Mouse (Mus musculus) heart, embryonic 16.5 days (tissue): Measurements from ENCODE around the gene Sec61a1. TPM values are rescaled to one million over a fixed set of nuclear protein-coding genes. Genes with fewer than 3 reads are reported as not detected.

Experiments
- ATAC-seq: fragments of 200-750 bp; cut with Nextera tagmentation; replicated peaks from 2 replicates; pipeline ENCODE4 v1.8.0; 2017; ENCODE audit warnings: moderate number of reproducible peaks; ENCODE audit not compliant: insufficient read depth, low FRiP score; ENCODE audit errors: extremely low read depth
- H3K27ac ChIP-seq: fragments of 300-500 bp; sonication (generic); 2 replicates; pipeline ENCODE4 v1.5.1; 2014; ENCODE audit warnings: mild to moderate bottlenecking, low read length, control low read depth, moderate library complexity
- H3K27me3 ChIP-seq: fragments of 300-500 bp; sonication (generic); 2 replicates; pipeline ENCODE4 v1.6.1; 2014; ENCODE audit warnings: low read length, mixed read lengths; ENCODE audit not compliant: control insufficient read depth, insufficient read depth
- H3K36me3 ChIP-seq: fragments of 300-500 bp; sonication (generic); 2 replicates; pipeline ENCODE4 v1.6.1; 2014; ENCODE audit not compliant: control insufficient read depth, insufficient read depth
- H3K4me1 ChIP-seq: fragments of 300-500 bp; sonication (generic); 2 replicates; pipeline ENCODE4 v1.6.1; 2014; ENCODE audit warnings: low read length, mixed read lengths; ENCODE audit not compliant: control insufficient read depth, insufficient read depth
- H3K4me2 ChIP-seq: fragments of 300-500 bp; sonication (generic); 2 replicates; pipeline ENCODE4 v1.6.1; 2014; ENCODE audit warnings: low read depth, mild to moderate bottlenecking, control low read depth, low read length
- H3K4me3 ChIP-seq: fragments of 300-500 bp; sonication (generic); 2 replicates; pipeline ENCODE4 v1.5.1; 2014; ENCODE audit warnings: mild to moderate bottlenecking, control low read depth, low read length
- H3K9ac ChIP-seq: fragments of 300-500 bp; sonication (generic); 2 replicates; pipeline ENCODE4 v1.6.1; 2014; ENCODE audit warnings: low read length, control low read depth
- H3K9me3 ChIP-seq: fragments of 300-500 bp; sonication (generic); replicated peaks from 2 replicates; pipeline ENCODE4 v1.6.1; 2016; ENCODE audit warnings: low read length; ENCODE audit not compliant: control insufficient read depth
- WGBS: fragments of 180-500 bp; shearing (Covaris S2); extraction: QIAGEN DNeasy Blood & Tissue Kit; methylation state at CpG from one replicate; pipeline ENCODE4 v1.1.7; 2014; 5-methylcytosine and 5-hydroxymethylcytosine counted together
- polyA plus RNA-seq: library from polyadenylated mRNA; unstranded; fragments of >200 nt; fragmentation: Nextera tagmentation; extraction: Ambion mirVana; gene quantifications from 2 replicates; pipeline ENCODE4 v1.2.1, GENCODE M21; 2015

Sec61a1 gene
- polyA plus RNA-seq, 1 experiment from 2014 or later = 171 TPM

DNA sequence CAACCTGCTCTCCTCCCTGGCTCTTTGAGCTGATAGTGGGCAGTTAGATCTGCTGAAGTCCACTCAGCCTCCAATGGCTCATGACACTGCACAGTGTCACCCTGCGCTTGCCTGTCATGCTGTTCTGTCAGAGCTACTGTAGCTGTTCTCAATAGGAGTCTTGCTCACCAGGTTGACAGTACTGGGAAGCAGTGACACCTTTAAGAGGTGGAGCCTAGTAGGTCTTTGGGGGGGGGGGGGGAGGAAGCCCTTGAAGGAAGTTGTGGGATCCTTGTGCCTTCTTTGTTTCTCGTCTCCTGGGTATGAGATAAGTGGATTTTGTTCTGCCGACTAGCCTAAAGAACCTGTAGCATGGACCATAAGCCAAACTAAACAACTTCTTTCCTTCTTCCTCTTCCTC is 3.9 kb upstream of the Sec61a1 start:
- Histone ChIP-seq H3K4me2 (no peak overlapping the region), H3K4me3 (no peak overlapping the region), H3K4me1 (peaks cover 6% of the 10 kb centered on the region), H3K9me3 (no peaks in the 10 kb centered on the region), H3K27me3 (no peaks in the 10 kb centered on the region), H3K9ac (no peak overlapping the region), H3K36me3 (no peaks in the 10 kb centered on the region), H3K27ac (no peak overlapping the region)
- no peak for ATAC-seq
- WGBS = 35% methylated on average over 3 of the region's 3 CpGs

DNA sequence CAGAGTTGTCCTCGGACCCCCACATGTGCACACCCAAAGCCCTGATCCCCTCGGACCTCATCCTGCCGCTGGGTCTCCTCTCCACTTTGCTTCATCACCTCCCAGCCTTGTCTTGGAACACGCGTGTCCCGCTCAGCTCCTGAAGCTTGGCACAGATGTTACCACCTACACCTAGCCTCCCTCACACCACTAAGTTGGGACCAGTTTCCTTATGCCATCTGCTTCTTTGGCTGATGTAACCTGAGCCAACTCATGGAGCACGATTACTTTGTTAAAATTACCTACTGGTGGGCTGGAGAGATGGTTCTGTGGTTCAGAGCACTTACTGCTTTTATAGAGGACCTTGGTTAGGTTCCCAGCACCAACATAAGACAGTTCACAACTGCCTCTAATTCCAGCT is 3.1 kb upstream of the Sec61a1 start:
- Histone ChIP-seq H3K4me1 (peaks cover 14% of the 10 kb centered on the region), H3K27me3 (no peaks in the 10 kb centered on the region), H3K9ac (no peak overlapping the region), H3K36me3 (no peaks in the 10 kb centered on the region), H3K4me3 (no peak overlapping the region), H3K4me2 (no peak overlapping the region), H3K27ac (no peak overlapping the region), H3K9me3 (no peaks in the 10 kb centered on the region)
- no peak for ATAC-seq
- WGBS = 85% methylated on average over 7 of the region's 7 CpGs

DNA sequence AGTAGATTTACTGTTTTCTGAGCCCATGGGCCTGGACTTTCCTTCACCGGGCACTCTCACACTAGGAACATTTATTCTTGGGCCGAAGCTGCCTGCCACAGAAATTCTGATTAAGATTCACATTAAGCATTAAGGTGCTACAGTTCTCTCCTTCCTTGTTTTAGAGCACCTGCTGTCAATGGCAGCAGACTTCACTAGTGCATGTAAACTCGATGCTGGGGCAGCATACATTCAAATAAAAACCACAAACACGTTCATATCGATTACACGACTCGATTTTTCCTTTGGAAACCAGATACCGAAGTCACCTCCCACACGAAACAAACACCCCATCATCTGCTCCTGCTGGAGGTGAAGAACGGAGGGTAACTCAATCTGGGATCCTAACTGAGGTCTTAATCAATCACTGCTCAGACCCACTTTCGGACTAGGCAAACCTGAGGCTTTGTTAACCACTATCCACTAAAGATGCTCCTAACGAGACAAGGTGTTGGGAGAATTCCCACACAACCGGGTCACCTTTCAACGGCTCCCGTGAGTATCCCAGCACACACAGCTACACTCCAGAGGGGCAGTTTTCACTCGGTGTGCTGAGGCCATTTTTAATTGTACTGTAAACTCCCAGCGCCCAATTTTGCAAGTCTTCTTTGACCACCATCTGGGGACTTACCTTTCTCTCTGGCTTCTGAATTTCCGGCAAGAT is 853 bp downstream of the Sec61a1 start:
- Histone ChIP-seq H3K4me2 (peak overlapping the region; percentile 89), H3K9me3 (no peaks in the 10 kb centered on the region), H3K27ac (peak overlapping the region; percentile 86), H3K4me3 (peak overlapping the region; percentile 93), H3K27me3 (no peaks in the 10 kb centered on the region), H3K9ac (peak overlapping the region; percentile 96), H3K36me3 (peaks cover 17% of the 10 kb centered on the region), H3K4me1 (peaks cover 43% of the 10 kb centered on the region)
- ATAC-seq = no peak
- 5% methylated on average over 18 of the region's 18 CpGs for WGBS

DNA sequence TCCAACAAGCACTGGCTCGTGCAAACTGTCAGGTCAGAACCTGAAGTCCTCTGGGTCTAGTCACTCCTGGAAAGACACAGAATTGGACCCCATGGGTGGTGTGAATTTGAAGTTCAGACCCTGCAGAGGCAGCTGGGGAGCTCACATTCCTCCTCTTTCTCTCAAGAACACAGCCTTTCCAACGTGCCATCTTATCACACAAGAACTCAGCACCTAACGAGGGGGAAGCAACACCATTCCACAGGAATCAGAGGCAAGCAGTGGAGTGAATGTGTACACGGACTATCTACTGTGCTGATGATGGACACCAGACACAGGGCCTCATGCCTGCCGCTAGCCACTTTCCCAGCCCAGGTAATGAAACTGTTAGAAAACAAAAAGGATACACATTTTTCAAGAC is 2.0 kb downstream of the Sec61a1 start:
- WGBS = 17% methylated on average over 5 of the region's 5 CpGs
- H3K36me3 ChIP-seq = peaks cover 29% of the 10 kb centered on the region
- H3K27me3 ChIP-seq = no peaks in the 10 kb centered on the region
- H3K4me1 ChIP-seq = peaks cover 46% of the 10 kb centered on the region
- H3K9ac ChIP-seq = peak overlapping the region; percentile 71
- H3K4me3 ChIP-seq = peak overlapping the region; percentile 93
- H3K9me3 ChIP-seq = no peaks in the 10 kb centered on the region
- no peak for ATAC-seq
- H3K4me2 ChIP-seq = peak overlapping the region; percentile 89
- peak overlapping the region; percentile 77 for H3K27ac ChIP-seq

DNA sequence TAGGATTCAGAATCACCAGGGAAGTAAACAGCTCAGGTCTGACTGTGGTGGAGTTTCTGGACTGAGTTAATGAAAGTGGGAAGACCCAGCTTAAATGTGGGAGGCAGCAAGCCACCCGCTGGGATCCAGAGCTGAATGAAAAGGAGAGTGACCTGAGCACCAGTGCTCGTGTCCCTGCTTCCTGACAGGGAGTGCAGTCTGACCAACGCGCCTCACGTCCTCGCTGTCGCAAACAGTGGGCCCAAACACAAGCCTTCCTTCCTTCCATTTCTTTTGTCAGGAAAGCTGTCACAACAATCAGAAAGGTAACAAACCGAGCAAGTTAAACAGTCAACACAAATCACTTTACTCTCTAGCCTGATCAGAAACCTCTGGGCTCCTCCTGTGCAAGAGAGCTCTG is 2.7 kb downstream of the Sec61a1 start:
- peaks cover 36% of the 10 kb centered on the region for H3K36me3 ChIP-seq
- no peak overlapping the region for H3K27ac ChIP-seq
- no peaks in the 10 kb centered on the region for H3K9me3 ChIP-seq
- 71% methylated on average over 8 of the region's 8 CpGs for WGBS
- H3K4me1 ChIP-seq = peaks cover 46% of the 10 kb centered on the region
- no peak overlapping the region for H3K4me3 ChIP-seq
- no peaks in the 10 kb centered on the region for H3K27me3 ChIP-seq
- no peak for ATAC-seq
- H3K4me2 ChIP-seq = peak overlapping the region; percentile 12; the same call in 1 of the 2 replicates
- 0 out of 2 replicates have a peak overlapping the region, but pooled peaks have one; percentile 30 for H3K9ac ChIP-seq

DNA sequence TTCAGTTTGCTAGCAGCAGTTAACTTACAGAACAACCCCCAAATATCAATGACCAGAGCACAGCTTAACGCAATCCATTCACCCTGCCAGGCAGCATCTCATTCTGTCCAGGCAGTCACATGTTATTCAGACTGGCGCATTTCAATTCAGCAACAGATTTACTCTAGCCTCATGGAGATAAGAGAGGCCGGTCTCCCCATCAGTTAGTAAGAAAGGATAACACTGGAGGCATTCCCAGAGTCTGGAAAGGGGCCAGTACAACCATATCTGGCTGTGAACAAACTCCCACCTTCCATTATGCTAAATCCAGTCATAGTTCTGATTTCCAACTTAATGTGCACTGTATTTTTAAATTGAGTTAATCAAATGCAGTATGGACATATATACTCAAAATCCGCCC is 4.2 kb downstream of the Sec61a1 start:
- Histone ChIP-seq H3K4me1 (peaks cover 44% of the 10 kb centered on the region), H3K27ac (peak overlapping the region; percentile 50), H3K9me3 (no peaks in the 10 kb centered on the region), H3K36me3 (peaks cover 50% of the 10 kb centered on the region), H3K27me3 (no peaks in the 10 kb centered on the region), H3K4me3 (no peak overlapping the region), H3K4me2 (no peak overlapping the region), H3K9ac (no peak overlapping the region)
- 40% methylated on average over 4 of the region's 4 CpGs for WGBS
- ATAC-seq = no peak; the same call in 1 of the 2 replicates

DNA sequence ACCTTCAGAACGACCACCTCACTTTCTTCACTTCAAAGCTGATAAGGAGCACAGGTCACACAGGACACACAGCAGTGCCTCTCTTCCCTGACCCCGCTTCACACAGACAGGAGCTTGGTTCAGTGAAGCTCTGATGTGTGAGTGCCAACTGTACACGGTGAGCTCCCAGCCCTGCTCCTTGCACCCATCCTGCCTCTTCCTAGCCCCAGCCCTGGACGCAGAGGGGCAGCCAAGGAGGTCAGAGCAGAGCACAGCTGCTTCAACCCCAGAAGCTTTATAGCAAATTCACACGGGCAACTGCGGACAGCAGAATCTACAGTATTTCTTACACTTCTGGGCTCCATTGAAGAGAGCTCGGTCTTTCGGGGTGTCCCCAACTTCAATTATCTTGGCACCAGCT is 4.7 kb downstream of the Sec61a1 start:
- no peak overlapping the region for H3K9ac ChIP-seq
- no peaks in the 10 kb centered on the region for H3K9me3 ChIP-seq
- H3K27me3 ChIP-seq = no peaks in the 10 kb centered on the region
- no peak overlapping the region for H3K4me2 ChIP-seq
- peaks cover 54% of the 10 kb centered on the region for H3K36me3 ChIP-seq
- H3K4me3 ChIP-seq = no peak overlapping the region
- H3K27ac ChIP-seq = peak overlapping the region; percentile 50
- 54% methylated on average over 8 of the region's 8 CpGs for WGBS
- peaks cover 40% of the 10 kb centered on the region for H3K4me1 ChIP-seq
- no peak for ATAC-seq

DNA sequence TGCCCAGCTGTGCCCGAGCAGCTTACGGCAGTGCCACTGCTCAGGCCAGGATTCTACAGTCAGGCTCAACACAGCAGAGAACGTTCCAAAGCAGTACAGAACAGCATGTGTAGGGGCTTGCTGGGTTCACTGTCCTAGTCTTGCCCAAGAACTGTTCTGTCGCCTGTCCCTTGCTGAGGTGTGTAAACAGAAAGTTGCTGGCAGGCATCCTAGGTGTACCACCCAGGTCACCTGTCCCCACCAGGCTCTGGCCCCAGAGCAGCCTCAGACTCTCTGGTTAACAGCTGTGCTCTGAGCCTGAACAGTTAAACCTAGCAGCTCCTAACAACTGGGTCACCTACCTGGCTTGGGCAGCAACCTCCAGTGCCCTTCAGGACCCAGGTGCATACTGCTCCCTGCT is 15.7 kb downstream of the Sec61a1 start:
- WGBS = 78% methylated on average over 4 of the region's 4 CpGs
- Histone ChIP-seq H3K4me2 (no peak overlapping the region), H3K36me3 (peaks cover 51% of the 10 kb centered on the region), H3K9me3 (no peaks in the 10 kb centered on the region), H3K9ac (no peak overlapping the region), H3K27ac (peak overlapping the region; percentile 57; the same call in 1 of the 2 replicates), H3K4me1 (peaks cover 5% of the 10 kb centered on the region), H3K27me3 (no peaks in the 10 kb centered on the region), H3K4me3 (no peak overlapping the region)
- no peak for ATAC-seq

DNA sequence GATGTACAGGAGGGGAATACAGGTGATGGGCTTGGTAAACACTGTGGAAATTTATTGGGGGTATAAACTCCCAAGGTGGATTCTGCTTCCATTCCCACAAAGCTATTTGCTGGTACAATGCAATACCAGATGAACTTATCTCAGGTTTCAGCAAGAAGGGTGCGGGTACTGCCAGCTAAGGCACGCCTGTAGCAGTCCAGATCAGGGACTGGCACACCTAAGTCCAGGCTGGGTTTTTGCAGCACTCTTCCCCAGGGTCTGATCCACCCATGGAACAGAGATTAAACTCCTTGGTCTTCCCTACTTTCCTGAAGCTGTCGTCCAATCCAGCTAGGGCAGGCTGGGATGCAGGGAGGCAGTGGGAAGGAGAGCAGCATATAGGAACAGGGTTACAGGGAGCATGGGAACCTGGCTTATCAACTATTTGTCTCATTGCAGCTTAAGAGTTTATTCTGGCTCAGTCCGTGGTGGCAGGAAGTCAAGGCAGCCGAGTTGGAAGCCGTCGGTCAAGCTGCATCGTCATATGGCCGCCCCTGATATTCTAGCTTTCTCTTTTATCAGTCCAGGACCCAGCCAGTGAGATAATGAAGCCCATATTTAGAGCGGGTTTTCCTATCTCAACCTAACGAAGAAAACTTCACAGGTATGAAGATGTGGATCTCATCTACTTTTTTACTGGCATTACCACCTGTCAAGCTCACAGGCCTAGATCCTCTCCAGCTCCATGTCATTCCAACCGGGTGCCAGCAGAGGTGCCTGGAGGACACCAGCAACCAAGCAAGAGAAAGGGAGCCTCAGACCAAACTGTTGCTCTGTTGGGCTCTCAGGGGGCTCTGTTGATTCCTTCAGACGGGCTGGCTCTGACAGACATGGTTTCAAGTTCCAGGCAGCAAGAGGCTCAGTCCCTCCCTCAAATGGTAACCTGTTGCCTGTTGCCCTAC is 16.4 kb downstream of the Sec61a1 start:
- Histone ChIP-seq H3K4me1 (peaks cover 5% of the 10 kb centered on the region), H3K36me3 (peaks cover 44% of the 10 kb centered on the region), H3K9ac (peak overlapping the region; percentile 21; the same call in 1 of the 2 replicates), H3K27ac (peak overlapping the region; percentile 57; the same call in 1 of the 2 replicates), H3K9me3 (no peaks in the 10 kb centered on the region), H3K27me3 (no peaks in the 10 kb centered on the region), H3K4me2 (no peak overlapping the region), H3K4me3 (no peak overlapping the region)
- 40% methylated on average over 13 of the region's 13 CpGs for WGBS
- ATAC-seq = peak; percentile 34; the same call in 1 of the 2 replicates
